Mouse (Mus musculus): ENCODE measurements at regions not wholly inside any gene's neighbourhood (a gene's known extent, or its start where the extent isn't known, plus 50 kb on each side); places are given as distances from the start of the nearest gene placed in this dataset.

GRCm38 (mm10) chr13:117082758-117083157 is 57.4 kb upstream of the Parp8 start:
- WGBS = 70% methylated on average over 4 of the region's 4 CpGs
- H3K36me3 ChIP-seq = no peaks in the 10 kb centered on the region

DNA sequence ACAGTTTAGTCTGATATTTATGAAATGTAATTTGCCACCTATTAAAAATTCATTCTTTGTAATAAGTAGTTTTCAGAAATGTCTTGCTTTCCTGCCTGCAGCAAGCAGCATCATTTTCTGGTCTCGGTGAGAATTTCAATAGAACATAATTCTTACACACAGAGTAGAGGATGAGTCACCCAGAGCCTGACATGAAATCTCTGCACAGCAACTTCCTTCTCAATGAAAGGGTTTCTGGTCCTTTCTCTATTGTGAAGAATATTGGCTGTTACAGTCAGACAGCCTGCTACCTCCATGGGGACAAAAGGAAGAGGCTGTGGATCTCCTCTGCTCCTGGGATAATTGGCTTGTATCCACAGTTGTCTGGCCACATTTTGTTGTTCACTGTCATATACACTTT is 54.0 kb upstream of the Parp8 start:
- H3K9me3 ChIP-seq = no peaks in the 10 kb centered on the region
- no peak overlapping the region for H3K4me3 ChIP-seq
- H3K27me3 ChIP-seq (ENCODE audit: insufficient read depth, poor library complexity, severe bottlenecking) = no peaks in the 10 kb centered on the region
- H3K36me3 ChIP-seq = no peaks in the 10 kb centered on the region
- no peaks in the 10 kb centered on the region for H3K4me1 ChIP-seq
- WGBS = 74% methylated on average over 1 of the region's 1 CpGs
- no peak for DNase-seq (ENCODE audit: low spot score)
- H3K27ac ChIP-seq = no peak overlapping the region

More at GRCm38 (mm10) chr13:117082758-117083157, 57.4 kb upstream of the Parp8 start:
- DNase-seq (ENCODE audit: low spot score) = no peak
- H3K27me3 ChIP-seq (ENCODE audit: insufficient read depth, poor library complexity, severe bottlenecking) = no peaks in the 10 kb centered on the region
- no peaks in the 10 kb centered on the region for H3K9me3 ChIP-seq
- no peaks in the 10 kb centered on the region for H3K4me1 ChIP-seq
- no peak overlapping the region for H3K27ac ChIP-seq
- no peak overlapping the region for H3K4me3 ChIP-seq
